Mouse (Mus musculus) forebrain, embryonic 14.5 days (tissue): ENCODE results near the gene Ppp3cb. TPM values are rescaled to one million over a fixed set of nuclear protein-coding genes. Genes with fewer than 3 reads are reported as not detected.
A peak's percentile ranks its signal among the peaks of the same experiment; 100 is the strongest.

Experiments used
- ATAC-seq: fragments of 200-750 bp; cut with Nextera tagmentation; 2 replicates; pipeline ENCODE4 v1.8.0; 2017; ENCODE audit warnings: mild to moderate bottlenecking, moderate library complexity
- DNase-seq: peaks from one replicate; pipeline ENCODE4 v3.0.0-alpha.2; 2015; ENCODE audit warnings: low spot score
- H3K27ac ChIP-seq: fragments of 300-500 bp; sonication (generic); 2 replicates; pipeline ENCODE4 v1.5.1; 2014; ENCODE audit warnings: low read depth, mild to moderate bottlenecking, control low read depth, low read length, moderate library complexity
- H3K27me3 ChIP-seq: fragments of 300-500 bp; sonication (generic); replicated peaks from 2 replicates; pipeline ENCODE4 v1.6.1; 2014; ENCODE audit warnings: low read length, control low read depth, mixed read lengths; ENCODE audit not compliant: control insufficient read depth, insufficient read depth
- H3K36me3 ChIP-seq: fragments of 300-500 bp; sonication (generic); 2 replicates; pipeline ENCODE4 v1.6.1; 2014; ENCODE audit warnings: low read length, control low read depth; ENCODE audit not compliant: control insufficient read depth, insufficient read depth
- H3K4me1 ChIP-seq: fragments of 300-500 bp; sonication (generic); 2 replicates; pipeline ENCODE4 v1.6.1; 2014; ENCODE audit warnings: antibody characterized with exemption, low read length, control low read depth; ENCODE audit not compliant: control insufficient read depth, insufficient read depth
- H3K4me2 ChIP-seq: fragments of 300-500 bp; sonication (generic); 2 replicates; pipeline ENCODE4 v1.6.1; 2014; ENCODE audit warnings: mild to moderate bottlenecking, control low read depth, low read length
- H3K4me3 ChIP-seq: fragments of 300-500 bp; sonication (generic); 2 replicates; pipeline ENCODE4 v1.5.1; 2014; ENCODE audit warnings: low read depth, low read length, control low read depth
- H3K9ac ChIP-seq: fragments of 300-500 bp; sonication (generic); 2 replicates; pipeline ENCODE4 v1.6.1; 2014; ENCODE audit warnings: mild to moderate bottlenecking, low read length, control low read depth, moderate library complexity
- H3K9me3 ChIP-seq: fragments of 300-500 bp; sonication (generic); replicated peaks from 2 replicates; pipeline ENCODE4 v1.6.1; 2016; ENCODE audit warnings: low read length, control low read depth, mixed read lengths; ENCODE audit not compliant: control insufficient read depth
- whole genome bisulfite sequencing: fragments of 180-500 bp; shearing (Covaris S2); extraction: QIAGEN DNeasy Blood & Tissue Kit; methylation state at CpG from one replicate; pipeline ENCODE4 v1.1.7; 2014; 5-methylcytosine and 5-hydroxymethylcytosine counted together
- polyA plus RNA-seq: library from polyadenylated mRNA; unstranded; fragments of >200 nt; fragmentation: Nextera tagmentation; extraction: Ambion mirVana; gene quantifications from 2 replicates; pipeline ENCODE4 v1.2.1, GENCODE M21; 2014

The Ppp3cb gene
- polyA plus RNA-seq, 1 experiment from 2014 or later = 83.5 TPM

GRCm38 (mm10) chr14:20477261-20478025, 68.9 kb downstream of the Ppp3cb start:
- peaks cover 4% of the 10 kb centered on the region for H3K4me1 ChIP-seq
- no peak overlapping the region for H3K4me3 ChIP-seq
- H3K36me3 ChIP-seq = peaks cover under 1% of the 10 kb centered on the region; the same call in 1 of the 2 replicates
- no peak for ATAC-seq
- DNase-seq = no peak
- H3K4me2 ChIP-seq = no peak overlapping the region
- H3K9ac ChIP-seq = no peak overlapping the region
- 43% methylated on average over 4 of the region's 4 CpGs for WGBS
- no peaks in the 10 kb centered on the region for H3K9me3 ChIP-seq
- no peak overlapping the region for H3K27ac ChIP-seq
- H3K27me3 ChIP-seq = no peaks in the 10 kb centered on the region

DNA sequence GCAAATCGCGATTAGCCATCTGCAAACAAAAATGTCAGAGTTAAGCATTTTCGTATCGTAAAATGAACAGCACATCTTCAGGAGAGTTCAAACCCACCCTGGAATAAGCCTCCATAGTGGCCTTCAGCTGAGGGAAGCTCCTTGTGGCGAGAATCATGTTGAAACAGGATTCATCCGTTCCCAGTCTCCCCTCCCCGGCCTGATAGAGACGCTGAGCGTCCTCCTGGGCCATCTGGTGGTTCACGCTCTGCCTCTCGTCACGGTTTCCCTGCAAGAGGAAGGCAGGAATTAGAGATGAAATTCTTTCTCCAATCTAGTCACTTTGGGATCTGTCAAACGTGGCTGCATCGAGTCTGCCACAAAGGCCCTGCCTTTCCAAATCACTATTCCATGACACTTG, 86.2 kb downstream of the Ppp3cb start:
- no peak for ATAC-seq
- Histone ChIP-seq H3K4me1 (no peaks in the 10 kb centered on the region), H3K4me3 (no peak overlapping the region), H3K4me2 (no peak overlapping the region), H3K36me3 (0 out of 2 replicates have a peak, but pooled peaks cover 3% of the 10 kb centered on the region), H3K27me3 (no peaks in the 10 kb centered on the region), H3K27ac (no peak overlapping the region), H3K9ac (no peak overlapping the region), H3K9me3 (no peaks in the 10 kb centered on the region)
- WGBS = 87% methylated on average over 14 of the region's 14 CpGs
- no peak for DNase-seq

DNA sequence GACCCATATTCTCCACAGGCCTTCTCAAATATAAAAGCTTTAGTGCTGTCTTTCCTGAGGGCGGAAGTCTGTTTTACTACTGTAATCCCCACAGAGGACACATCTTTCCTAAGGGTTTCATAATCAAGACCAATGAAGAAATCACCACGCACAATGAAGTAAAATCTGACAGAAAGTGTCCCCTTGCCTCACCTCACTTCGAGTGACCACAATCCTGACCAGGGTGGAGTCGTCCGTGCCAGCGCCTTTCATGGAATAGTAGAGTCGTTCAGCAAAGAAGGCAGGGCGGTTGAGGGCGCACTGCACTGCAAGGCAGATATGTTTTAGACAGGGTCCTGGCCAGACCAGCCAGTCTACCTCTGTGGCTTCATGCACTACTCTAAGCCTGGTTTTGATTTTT, 88.0 kb downstream of the Ppp3cb start:
- H3K9me3 ChIP-seq = no peaks in the 10 kb centered on the region

GRCm38 (mm10) chr14:20452929-20453328, 93.4 kb downstream of the Ppp3cb start:
- H3K4me2 ChIP-seq = no peak overlapping the region
- H3K27me3 ChIP-seq = no peaks in the 10 kb centered on the region
- ATAC-seq (no peak), DNase-seq (no peak)
- H3K4me3 ChIP-seq = no peak overlapping the region
- H3K4me1 ChIP-seq = peaks cover 5% of the 10 kb centered on the region; the same call in 1 of the 2 replicates
- 92% methylated on average over 5 of the region's 5 CpGs for WGBS
- no peaks in the 10 kb centered on the region for H3K9me3 ChIP-seq
- H3K27ac ChIP-seq = no peak overlapping the region
- H3K36me3 ChIP-seq = no peaks in the 10 kb centered on the region
- no peak overlapping the region for H3K9ac ChIP-seq

More for the DNA sequence above, 88.0 kb downstream of the Ppp3cb start:
- DNase-seq (no peak), ATAC-seq (no peak)
- H3K4me1 ChIP-seq = no peaks in the 10 kb centered on the region
- no peak overlapping the region for H3K9ac ChIP-seq
- no peak overlapping the region for H3K4me2 ChIP-seq
- no peaks in the 10 kb centered on the region for H3K27me3 ChIP-seq
- WGBS = 93% methylated on average over 9 of the region's 9 CpGs
- no peak overlapping the region for H3K4me3 ChIP-seq
- H3K36me3 ChIP-seq = 0 out of 2 replicates have a peak, but pooled peaks cover 3% of the 10 kb centered on the region
- H3K27ac ChIP-seq = no peak overlapping the region

- Histone ChIP-seq H3K27ac (0 out of 2 replicates have a peak within 1 kb of the TSS, but pooled peaks have one; percentile 22), H3K9me3 (no peaks in the 10 kb centered on the region), H3K4me2 (peak within 1 kb of the TSS; percentile 56), H3K36me3 (no peaks in the 10 kb centered on the region), H3K27me3 (no peaks in the 10 kb centered on the region), H3K4me3 (peak within 1 kb of the TSS; percentile 26), H3K4me1 (peaks cover 5% of the 10 kb centered on the region; the same call in 1 of the 2 replicates), H3K9ac (peak within 1 kb of the TSS; percentile 32)
- peak; percentile 58; the same call in 1 of the 2 replicates for ATAC-seq
- peak; percentile 76 for DNase-seq
- WGBS = 2% methylated on average over 15 of the region's 15 CpGs
Measured at GRCm38 (mm10) chr14:20451765-20452331, 94.5 kb downstream of the Ppp3cb start, which contains the start of gene Cfap70. Gene Cfap70 (minus strand): TSS chr14:20452226.

DNA sequence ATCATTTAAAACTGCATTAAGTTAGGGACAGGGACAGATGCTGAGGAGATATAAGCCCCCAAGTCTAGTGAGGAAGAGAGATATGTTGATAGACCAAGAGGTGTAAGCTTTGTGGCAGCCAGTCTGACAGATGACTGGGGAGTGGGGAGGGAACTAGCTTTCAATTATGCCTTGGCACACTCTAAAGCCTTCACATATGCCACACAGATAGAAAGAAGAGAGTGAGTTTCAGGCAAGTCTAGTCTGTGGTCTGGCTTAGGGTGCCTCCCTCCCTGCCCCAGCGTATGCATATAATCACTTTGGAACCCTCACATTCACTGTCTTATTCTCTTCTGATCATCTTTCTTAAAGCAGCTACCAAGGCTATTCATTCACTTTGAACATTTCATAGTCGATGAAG, 95.1 kb downstream of the Ppp3cb start:
- peak overlapping the region; percentile 32 for H3K9ac ChIP-seq
- no peaks in the 10 kb centered on the region for H3K36me3 ChIP-seq
- H3K27ac ChIP-seq = 0 out of 2 replicates have a peak overlapping the region, but pooled peaks have one; percentile 22
- 16% methylated on average over 2 of the region's 2 CpGs for WGBS
- H3K4me2 ChIP-seq = peak overlapping the region; percentile 56
- H3K4me1 ChIP-seq = peaks cover 5% of the 10 kb centered on the region; the same call in 1 of the 2 replicates
- H3K27me3 ChIP-seq = no peaks in the 10 kb centered on the region
- peak overlapping the region; percentile 26 for H3K4me3 ChIP-seq
- DNase-seq (peak; percentile 64), ATAC-seq (peak; percentile 79)
- H3K9me3 ChIP-seq = no peaks in the 10 kb centered on the region

Other genes starting within 250 kb of the Ppp3cb start
- gene Ecd, start 198.5 kb downstream of the Ppp3cb start, polyA plus RNA-seq = 56.9 and 58.6 TPM in 2 replicates
- gene Fam149b, start 198.4 kb downstream of the Ppp3cb start, polyA plus RNA-seq = 37.0 and 40.8 TPM in 2 replicates
- gene Dnajc9, start 157.7 kb downstream of the Ppp3cb start, polyA plus RNA-seq = 140 and 165 TPM in 2 replicates
- gene Mrps16, start 152.9 kb downstream of the Ppp3cb start, polyA plus RNA-seq = 68.4 and 72.3 TPM in 2 replicates
- 0.98 and 2.7 TPM in 2 replicates for gene Cfap70, start 94.3 kb downstream of the Ppp3cb start, polyA plus RNA-seq
- gene Anxa7, start 66.4 kb downstream of the Ppp3cb start, polyA plus RNA-seq = 12.3 and 14.8 TPM in 2 replicates
- 0.20 and 0.30 TPM in 2 replicates for gene Mss51, start 49.7 kb downstream of the Ppp3cb start, polyA plus RNA-seq
- gene Usp54, start 94.5 kb upstream of the Ppp3cb start, polyA plus RNA-seq = 8.6 and 11.9 TPM in 2 replicates
- gene Myoz1, start 110.0 kb upstream of the Ppp3cb start, polyA plus RNA-seq = 0.22 TPM in 1 of 2 replicates, not detected in the other
- 0.05 and 0.09 TPM in 2 replicates for gene Synpo2l, start 121.8 kb upstream of the Ppp3cb start, polyA plus RNA-seq
- gene Sec24c, start 127.7 kb upstream of the Ppp3cb start, polyA plus RNA-seq = 64.9 and 75.4 TPM in 2 replicates
- gene Fut11, start 148.4 kb upstream of the Ppp3cb start, polyA plus RNA-seq = 13.1 and 15.1 TPM in 2 replicates
- gene Chchd1, start 156.4 kb upstream of the Ppp3cb start, polyA plus RNA-seq = 227 and 259 TPM in 2 replicates
- gene Zswim8, start 161.0 kb upstream of the Ppp3cb start, polyA plus RNA-seq = 31.8 and 39.1 TPM in 2 replicates
- gene Ndst2, start 188.0 kb upstream of the Ppp3cb start, polyA plus RNA-seq = 12.5 and 14.2 TPM in 2 replicates
- 82.6 and 110 TPM in 2 replicates for gene Camk2g, start 247.5 kb upstream of the Ppp3cb start, polyA plus RNA-seq